Mouse (Mus musculus) common myeloid progenitor, adult 5-6 weeks (primary cell): ENCODE measurements at regions not wholly inside any gene's neighbourhood (a gene's known extent, or its start where the extent isn't known, plus 50 kb on each side); places are given as distances from the start of the nearest gene placed in this dataset.

Source experiments
- ATAC-seq: replicated peaks from 2 replicates; pipeline ENCODE4 v1.8.0; 2016; ENCODE audit warnings: low read depth, mild to moderate bottlenecking, moderate TSS enrichment, inconsistent platforms; ENCODE audit not compliant: poor library complexity, severe bottlenecking

DNA sequence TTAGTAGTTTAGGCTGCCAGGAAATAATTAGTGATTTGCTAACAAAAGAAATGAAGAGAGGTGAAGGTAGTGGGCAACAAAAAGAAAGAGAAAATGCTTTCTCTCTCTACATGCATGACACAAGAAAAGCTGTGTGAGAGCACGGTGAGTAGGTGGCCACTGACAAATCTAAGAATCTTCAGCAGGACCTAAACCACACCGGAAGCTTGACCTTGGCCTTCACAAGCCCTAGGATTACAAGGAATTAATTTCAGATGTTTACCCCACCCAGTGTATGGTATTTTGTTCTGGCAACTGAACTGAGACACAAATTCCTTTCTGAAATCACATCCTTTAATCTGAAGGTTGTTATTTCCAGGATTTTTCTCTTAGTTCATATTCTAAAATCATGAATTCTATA is 347.5 kb upstream of the Ddi1 start:
- no peak for ATAC-seq

DNA sequence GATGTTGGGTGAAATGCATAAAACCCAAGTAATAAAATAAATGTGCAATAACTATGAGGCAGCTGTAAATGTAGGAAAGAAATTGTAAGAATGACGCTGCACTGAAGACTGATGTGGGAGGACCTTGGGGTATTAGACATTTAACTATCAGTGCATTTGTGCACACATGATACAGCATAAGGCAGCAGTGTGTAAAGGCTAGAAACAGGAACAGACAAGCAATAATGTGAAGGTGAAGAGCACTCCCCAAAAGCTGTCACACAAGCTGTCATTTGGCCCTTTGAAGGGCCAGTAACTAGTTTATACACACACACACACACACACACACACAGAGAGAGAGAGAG is 339.6 kb upstream of the Ddi1 start:
- no peak for ATAC-seq

DNA sequence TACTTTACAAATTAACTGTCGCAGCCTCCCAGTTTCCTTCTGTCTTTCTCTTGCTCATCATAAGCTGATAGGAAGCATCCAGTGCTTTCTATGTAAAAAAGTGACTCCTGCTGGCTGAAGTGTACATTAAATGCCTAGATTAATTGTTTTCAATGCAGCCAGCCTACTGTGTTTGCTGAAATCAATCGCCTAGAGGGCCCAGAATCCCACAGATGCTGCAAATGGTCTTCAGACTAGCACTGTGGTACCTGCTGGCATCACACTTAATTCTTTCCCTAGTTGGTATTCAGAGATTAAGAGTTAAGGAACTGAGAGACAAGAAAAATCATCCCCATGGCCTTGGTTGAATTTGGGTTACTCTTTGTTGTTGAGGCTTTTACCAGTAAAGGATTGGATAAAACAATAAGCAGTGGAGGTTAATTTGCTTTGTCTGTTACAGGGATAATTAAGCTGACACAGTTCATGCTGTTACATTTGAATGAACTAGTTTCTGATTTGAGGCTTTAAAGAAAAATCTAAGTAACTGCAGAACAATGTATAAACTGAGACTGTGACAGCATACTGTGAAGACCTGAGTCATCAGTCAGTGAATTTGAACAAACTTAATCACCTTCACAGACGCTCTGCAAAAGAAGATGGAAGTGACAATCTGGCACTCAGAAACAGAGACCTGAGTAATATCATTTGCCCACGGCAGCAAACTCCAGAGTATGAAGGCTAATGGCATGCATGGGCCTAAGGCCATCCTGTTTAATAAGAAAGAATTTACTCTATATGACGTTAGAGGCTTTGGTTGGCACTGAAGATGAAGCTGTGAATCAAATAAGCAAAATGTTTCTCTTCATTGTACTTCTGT is 339.0 kb upstream of the Ddi1 start:
- ATAC-seq, result no peak
